Mouse (Mus musculus): ENCODE data around the gene Tsen2. TPM values are rescaled to one million over a fixed set of nuclear protein-coding genes. Genes with fewer than 3 reads are reported as not detected.

Tsen2 gene
- polyA plus RNA-seq, 1 experiment from 2014 or later: 27.7 TPM

- H3K4me3 ChIP-seq (ENCODE audit: low read depth, low read length): no peak overlapping the region
- no peak overlapping the region for H3K27ac ChIP-seq (ENCODE audit: low read length)
- H3K4me2 ChIP-seq (replicated peaks; ENCODE audit: low read depth, low read length): no peak overlapping the region
- H3K36me3 ChIP-seq (ENCODE audit: control insufficient read depth, insufficient read depth, low read length): no peaks in the 10 kb centered on the region
- WGBS: 100% methylated on average over 1 of the region's 1 CpGs
- no peaks in the 10 kb centered on the region; the same call in 1 of the 2 replicates for H3K9me3 ChIP-seq (ENCODE audit: control insufficient read depth, low read depth, low read length)
- no peak overlapping the region for H3K9ac ChIP-seq (replicated peaks; ENCODE audit: low read depth, low read length)
- no peaks in the 10 kb centered on the region for H3K27me3 ChIP-seq (ENCODE audit: control insufficient read depth, insufficient read depth, low read length)
- no peak for ATAC-seq (ENCODE audit: insufficient number of reproducible peaks, insufficient read depth, low FRiP score, low read depth)
- 0 out of 2 replicates have a peak, but pooled peaks cover 2% of the 10 kb centered on the region for H3K4me1 ChIP-seq (ENCODE audit: control insufficient read depth, insufficient read depth, low read length)
These were observed 38.0 kb upstream of the Tsen2 start for GRCm38 (mm10) chr6:115506425-115506824.

- H3K9me3 ChIP-seq (ENCODE audit: control insufficient read depth, low read depth, low read length): no peaks in the 10 kb centered on the region; the same call in 1 of the 2 replicates
- H3K4me3 ChIP-seq (ENCODE audit: low read depth, low read length): no peak overlapping the region
- H3K27me3 ChIP-seq (ENCODE audit: control insufficient read depth, insufficient read depth, low read length): no peaks in the 10 kb centered on the region
- no peak overlapping the region for H3K27ac ChIP-seq (ENCODE audit: low read length)
- no peaks in the 10 kb centered on the region for H3K4me1 ChIP-seq (ENCODE audit: control insufficient read depth, insufficient read depth, low read length)
- 93% methylated on average over 3 of the region's 3 CpGs for WGBS
- H3K4me2 ChIP-seq (replicated peaks; ENCODE audit: low read depth, low read length): no peak overlapping the region
- no peaks in the 10 kb centered on the region for H3K36me3 ChIP-seq (ENCODE audit: control insufficient read depth, insufficient read depth, low read length)
- no peak for ATAC-seq (ENCODE audit: insufficient number of reproducible peaks, insufficient read depth, low FRiP score, low read depth)
- no peak overlapping the region for H3K9ac ChIP-seq (replicated peaks; ENCODE audit: low read depth, low read length)
These were observed 33.0 kb upstream of the Tsen2 start for GRCm38 (mm10) chr6:115511447-115511846.

GRCm38 (mm10) chr6:115513207-115513606 is 31.3 kb upstream of the Tsen2 start:
- Histone ChIP-seq H3K9ac (replicated peaks; ENCODE audit: low read depth, low read length) (no peak overlapping the region), H3K27ac (ENCODE audit: low read length) (no peak overlapping the region), H3K9me3 (ENCODE audit: control insufficient read depth, low read depth, low read length) (no peaks in the 10 kb centered on the region; the same call in 1 of the 2 replicates), H3K4me2 (replicated peaks; ENCODE audit: low read depth, low read length) (no peak overlapping the region), H3K4me3 (ENCODE audit: low read depth, low read length) (no peak overlapping the region), H3K36me3 (ENCODE audit: control insufficient read depth, insufficient read depth, low read length) (no peaks in the 10 kb centered on the region), H3K4me1 (ENCODE audit: control insufficient read depth, insufficient read depth, low read length) (no peaks in the 10 kb centered on the region), H3K27me3 (ENCODE audit: control insufficient read depth, insufficient read depth, low read length) (no peaks in the 10 kb centered on the region)
- WGBS: 93% methylated on average over 4 of the region's 4 CpGs
- no peak for ATAC-seq (ENCODE audit: insufficient number of reproducible peaks, insufficient read depth, low FRiP score, low read depth)

GRCm38 (mm10) chr6:115517904-115518303 is 26.6 kb upstream of the Tsen2 start:
- WGBS: 63% methylated on average over 4 of the region's 4 CpGs
- no peak for ATAC-seq (ENCODE audit: insufficient number of reproducible peaks, insufficient read depth, low FRiP score, low read depth)
- H3K9ac ChIP-seq (replicated peaks; ENCODE audit: low read depth, low read length): no peak overlapping the region

GRCm38 (mm10) chr6:115518352-115518751 is 26.1 kb upstream of the Tsen2 start:
- WGBS: 74% methylated on average over 2 of the region's 2 CpGs
- Histone ChIP-seq H3K4me2 (replicated peaks; ENCODE audit: low read depth, low read length) (no peak overlapping the region), H3K36me3 (ENCODE audit: control insufficient read depth, insufficient read depth, low read length) (no peaks in the 10 kb centered on the region)

More at GRCm38 (mm10) chr6:115517904-115518303, 26.6 kb upstream of the Tsen2 start:
- Histone ChIP-seq H3K4me2 (replicated peaks; ENCODE audit: low read depth, low read length) (no peak overlapping the region), H3K27me3 (ENCODE audit: control insufficient read depth, insufficient read depth, low read length) (no peaks in the 10 kb centered on the region), H3K36me3 (ENCODE audit: control insufficient read depth, insufficient read depth, low read length) (no peaks in the 10 kb centered on the region), H3K4me1 (ENCODE audit: control insufficient read depth, insufficient read depth, low read length) (no peaks in the 10 kb centered on the region), H3K27ac (ENCODE audit: low read length) (no peak overlapping the region), H3K4me3 (ENCODE audit: low read depth, low read length) (no peak overlapping the region), H3K9me3 (ENCODE audit: control insufficient read depth, low read depth, low read length) (no peaks in the 10 kb centered on the region)

GRCm38 (mm10) chr6:115519275-115519699 is 25.2 kb upstream of the Tsen2 start:
- Histone ChIP-seq H3K4me2 (replicated peaks; ENCODE audit: low read depth, low read length) (no peak overlapping the region), H3K27ac (ENCODE audit: low read length) (no peak overlapping the region), H3K9me3 (ENCODE audit: control insufficient read depth, low read depth, low read length) (no peaks in the 10 kb centered on the region), H3K27me3 (ENCODE audit: control insufficient read depth, insufficient read depth, low read length) (no peaks in the 10 kb centered on the region), H3K9ac (replicated peaks; ENCODE audit: low read depth, low read length) (no peak overlapping the region), H3K4me3 (ENCODE audit: low read depth, low read length) (no peak overlapping the region), H3K4me1 (ENCODE audit: control insufficient read depth, insufficient read depth, low read length) (peaks cover 4% of the 10 kb centered on the region; the same call in 1 of the 2 replicates), H3K36me3 (ENCODE audit: control insufficient read depth, insufficient read depth, low read length) (no peaks in the 10 kb centered on the region)
- ATAC-seq (ENCODE audit: insufficient number of reproducible peaks, insufficient read depth, low FRiP score, low read depth): no peak
- 75% methylated on average over 12 of the region's 12 CpGs for WGBS

More at GRCm38 (mm10) chr6:115518352-115518751, 26.1 kb upstream of the Tsen2 start:
- Histone ChIP-seq H3K4me3 (ENCODE audit: low read depth, low read length) (no peak overlapping the region), H3K4me1 (ENCODE audit: control insufficient read depth, insufficient read depth, low read length) (no peaks in the 10 kb centered on the region), H3K9ac (replicated peaks; ENCODE audit: low read depth, low read length) (no peak overlapping the region), H3K9me3 (ENCODE audit: control insufficient read depth, low read depth, low read length) (no peaks in the 10 kb centered on the region), H3K27ac (ENCODE audit: low read length) (no peak overlapping the region), H3K27me3 (ENCODE audit: control insufficient read depth, insufficient read depth, low read length) (no peaks in the 10 kb centered on the region)
- ATAC-seq (ENCODE audit: insufficient number of reproducible peaks, insufficient read depth, low FRiP score, low read depth): no peak

- H3K9ac ChIP-seq (replicated peaks; ENCODE audit: low read depth, low read length): no peak overlapping the region
- H3K27me3 ChIP-seq (ENCODE audit: control insufficient read depth, insufficient read depth, low read length): no peaks in the 10 kb centered on the region
- no peaks in the 10 kb centered on the region for H3K9me3 ChIP-seq (ENCODE audit: control insufficient read depth, low read depth, low read length)
- no peaks in the 10 kb centered on the region for H3K36me3 ChIP-seq (ENCODE audit: control insufficient read depth, insufficient read depth, low read length)
- no peak for ATAC-seq (ENCODE audit: insufficient number of reproducible peaks, insufficient read depth, low FRiP score, low read depth)
- H3K27ac ChIP-seq (ENCODE audit: low read length): no peak overlapping the region
- peaks cover 6% of the 10 kb centered on the region; the same call in 1 of the 2 replicates for H3K4me1 ChIP-seq (ENCODE audit: control insufficient read depth, insufficient read depth, low read length)
- 89% methylated on average over 1 of the region's 1 CpGs for WGBS
- no peak overlapping the region for H3K4me3 ChIP-seq (ENCODE audit: low read depth, low read length)
- H3K4me2 ChIP-seq (replicated peaks; ENCODE audit: low read depth, low read length): no peak overlapping the region
These were observed 22.5 kb upstream of the Tsen2 start for GRCm38 (mm10) chr6:115521923-115522322.

GRCm38 (mm10) chr6:115522691-115523146 is 21.7 kb upstream of the Tsen2 start:
- Histone ChIP-seq H3K27me3 (ENCODE audit: control insufficient read depth, insufficient read depth, low read length) (no peaks in the 10 kb centered on the region), H3K4me1 (ENCODE audit: control insufficient read depth, insufficient read depth, low read length) (peaks cover 6% of the 10 kb centered on the region; the same call in 1 of the 2 replicates), H3K36me3 (ENCODE audit: control insufficient read depth, insufficient read depth, low read length) (no peaks in the 10 kb centered on the region), H3K4me3 (ENCODE audit: low read depth, low read length) (no peak overlapping the region), H3K9me3 (ENCODE audit: control insufficient read depth, low read depth, low read length) (no peaks in the 10 kb centered on the region), H3K4me2 (replicated peaks; ENCODE audit: low read depth, low read length) (no peak overlapping the region), H3K27ac (ENCODE audit: low read length) (no peak overlapping the region), H3K9ac (replicated peaks; ENCODE audit: low read depth, low read length) (no peak overlapping the region)
- ATAC-seq (ENCODE audit: insufficient number of reproducible peaks, insufficient read depth, low FRiP score, low read depth): no peak
- WGBS: 70% methylated on average over 6 of the region's 6 CpGs

GRCm38 (mm10) chr6:115523201-115523600 is 21.3 kb upstream of the Tsen2 start:
- no peak overlapping the region for H3K27ac ChIP-seq (ENCODE audit: low read length)
- H3K4me1 ChIP-seq (ENCODE audit: control insufficient read depth, insufficient read depth, low read length): peaks cover 6% of the 10 kb centered on the region; the same call in 1 of the 2 replicates
- no peak overlapping the region for H3K4me3 ChIP-seq (ENCODE audit: low read depth, low read length)
- 66% methylated on average over 9 of the region's 9 CpGs for WGBS
- H3K27me3 ChIP-seq (ENCODE audit: control insufficient read depth, insufficient read depth, low read length): no peaks in the 10 kb centered on the region
- no peaks in the 10 kb centered on the region for H3K9me3 ChIP-seq (ENCODE audit: control insufficient read depth, low read depth, low read length)
- H3K36me3 ChIP-seq (ENCODE audit: control insufficient read depth, insufficient read depth, low read length): no peaks in the 10 kb centered on the region
- ATAC-seq (ENCODE audit: insufficient number of reproducible peaks, insufficient read depth, low FRiP score, low read depth): no peak
- no peak overlapping the region for H3K4me2 ChIP-seq (replicated peaks; ENCODE audit: low read depth, low read length)
- no peak overlapping the region for H3K9ac ChIP-seq (replicated peaks; ENCODE audit: low read depth, low read length)
